Mouse (Mus musculus) mature B cell (primary cell): Measurements from ENCODE around the gene Psmb7.

Source experiments
- in situ Hi-C: fragments of 300-500 bp; cut with MboI; formaldehyde crosslinking; loops from 2 replicates; pipeline ENCODE4 v1.14.3; 2019

Gene Psmb7

DNA sequence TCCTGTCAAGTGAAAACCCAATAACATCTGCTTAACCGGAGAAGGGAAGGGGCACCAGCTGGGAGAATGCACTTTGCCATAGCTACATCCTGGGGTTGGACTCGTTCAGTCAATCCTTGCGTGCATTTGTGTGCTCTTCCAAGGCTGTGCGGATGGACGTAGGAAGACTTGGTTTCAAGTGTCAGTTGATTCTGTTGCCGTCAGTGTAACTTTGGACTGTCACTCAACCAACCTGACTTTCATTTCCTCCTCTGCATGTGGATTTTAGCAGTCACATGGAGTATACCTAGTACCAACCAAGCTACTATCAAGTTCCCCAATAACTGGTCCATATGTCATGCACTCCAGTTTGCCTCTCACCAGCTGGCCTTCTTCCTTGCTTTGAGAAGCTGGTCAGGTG lies 98.9 kb downstream of the Psmb7 start:
- in situ Hi-C loops, result no loop called here

DNA sequence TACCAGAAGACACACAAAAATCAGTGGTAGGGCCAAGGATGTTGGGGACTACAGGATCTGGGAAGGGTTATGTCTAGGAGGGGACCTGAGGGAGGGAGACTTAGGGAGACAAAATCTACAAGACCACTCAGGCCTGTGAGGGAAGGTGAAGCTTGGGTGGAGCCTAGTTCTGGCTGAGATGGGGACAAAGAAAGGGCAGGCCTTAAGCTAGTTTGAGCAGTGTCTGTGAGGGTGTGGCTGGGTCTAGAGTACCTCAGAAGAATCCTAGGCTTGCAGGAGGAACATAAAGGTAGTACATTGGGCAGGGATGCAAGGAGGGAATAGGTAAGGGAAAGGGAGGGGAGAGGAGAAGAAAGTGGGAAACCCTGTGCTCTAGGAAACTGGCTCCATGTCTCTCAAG lies 99.5 kb downstream of the Psmb7 start:
- in situ Hi-C loops, result no loop called here

DNA sequence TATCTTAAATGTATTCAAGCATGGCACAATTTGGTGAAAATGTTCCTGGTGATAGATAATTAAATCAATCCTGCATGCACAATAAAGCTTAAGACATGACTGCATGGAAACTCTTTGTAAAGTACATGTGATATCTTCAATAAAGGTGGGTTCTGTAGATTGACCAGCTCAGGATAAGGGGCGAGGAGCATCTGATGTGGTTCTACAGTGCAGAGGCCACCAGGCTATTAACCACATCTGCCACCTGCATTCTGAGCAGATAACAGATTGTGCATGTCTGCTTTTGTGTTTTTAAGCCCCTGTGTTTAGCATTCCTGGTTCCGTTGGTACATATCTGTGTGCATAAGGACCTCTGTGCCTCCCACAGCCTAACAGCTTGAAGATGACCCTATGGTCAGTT lies 100.7 kb downstream of the Psmb7 start:
- in situ Hi-C loops, result no loop called here

DNA sequence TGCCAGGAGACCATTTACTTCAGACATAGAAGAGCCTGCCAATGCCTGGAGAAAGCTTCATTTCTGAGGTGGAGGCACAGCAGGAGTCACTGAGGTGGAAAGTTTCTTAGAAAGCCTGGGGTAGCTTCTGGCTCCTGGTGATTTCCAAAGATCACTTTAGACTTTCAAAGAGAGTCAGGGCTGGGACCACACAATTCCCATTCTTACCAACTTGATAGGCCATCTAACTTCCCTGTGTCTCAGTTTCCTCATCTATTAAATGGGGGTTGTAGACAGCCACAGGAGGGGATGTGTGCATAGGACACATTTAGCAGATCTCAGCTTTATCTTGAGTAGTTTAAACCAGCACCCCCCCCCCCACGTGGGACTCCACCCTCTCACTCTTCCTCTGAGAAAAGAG lies 101.5 kb downstream of the Psmb7 start:
- in situ Hi-C loops, result no loop called here

DNA sequence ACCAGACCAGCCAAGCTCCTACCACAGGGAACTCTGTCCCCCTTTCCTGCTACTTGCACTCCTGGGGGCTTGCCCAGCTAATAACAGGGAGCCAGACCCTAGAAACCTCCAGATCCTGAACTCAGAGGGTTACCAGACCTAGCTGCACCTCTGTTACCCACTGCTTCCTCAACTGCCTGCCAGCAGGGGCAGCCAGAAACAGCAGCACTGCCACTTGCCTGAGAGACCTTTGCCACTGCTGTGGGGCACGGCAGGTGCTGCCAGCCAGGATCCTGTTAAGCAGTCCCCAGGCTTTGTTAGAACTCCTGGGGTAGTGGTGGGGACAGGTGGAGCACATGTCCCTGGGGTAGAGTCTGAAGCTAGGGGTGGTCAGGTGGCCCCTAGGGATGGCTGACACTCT lies 102.3 kb downstream of the Psmb7 start:
- in situ Hi-C loops, result no loop called here

DNA sequence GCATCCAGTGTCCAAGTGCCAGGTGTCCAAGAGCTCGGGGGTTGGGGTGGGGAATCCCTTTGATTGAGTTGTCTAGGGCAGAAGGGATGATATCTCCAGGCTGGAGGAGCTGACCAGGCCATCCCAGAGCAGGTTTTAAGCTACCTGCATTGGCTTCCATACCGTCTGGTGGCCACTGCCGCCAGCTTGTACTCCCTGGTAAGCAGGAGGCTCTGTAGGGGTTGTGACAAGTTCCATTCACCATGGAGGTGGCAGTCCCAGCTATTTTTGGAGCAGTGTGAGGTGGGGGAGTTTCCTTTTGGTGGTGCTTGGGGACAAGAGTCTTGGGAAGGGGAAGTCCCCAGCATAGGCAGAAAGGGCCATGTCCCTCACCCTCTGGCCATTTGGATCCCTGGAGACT lies 102.8 kb downstream of the Psmb7 start:
- in situ Hi-C loops, result no loop called here

DNA sequence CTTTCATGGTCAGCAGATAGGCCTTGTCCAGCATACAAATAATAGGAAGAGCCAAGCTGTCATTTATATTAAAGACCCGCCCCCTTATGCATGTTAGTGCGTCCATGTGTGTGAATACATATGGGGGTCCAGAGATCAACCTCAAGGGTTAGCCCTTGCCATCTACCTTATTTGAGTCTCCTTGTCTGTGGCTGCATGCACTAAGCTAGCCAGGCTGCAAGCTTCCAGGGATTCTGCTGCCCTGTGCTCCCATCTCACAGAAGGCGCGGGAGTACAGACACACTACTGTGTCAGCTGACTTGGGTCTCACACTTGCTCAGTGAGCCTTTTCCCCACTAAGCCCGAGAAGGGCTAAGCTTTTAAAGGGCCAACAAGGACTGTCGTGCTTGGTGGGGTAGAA lies 103.2 kb downstream of the Psmb7 start:
- in situ Hi-C loops, result no loop called here

DNA sequence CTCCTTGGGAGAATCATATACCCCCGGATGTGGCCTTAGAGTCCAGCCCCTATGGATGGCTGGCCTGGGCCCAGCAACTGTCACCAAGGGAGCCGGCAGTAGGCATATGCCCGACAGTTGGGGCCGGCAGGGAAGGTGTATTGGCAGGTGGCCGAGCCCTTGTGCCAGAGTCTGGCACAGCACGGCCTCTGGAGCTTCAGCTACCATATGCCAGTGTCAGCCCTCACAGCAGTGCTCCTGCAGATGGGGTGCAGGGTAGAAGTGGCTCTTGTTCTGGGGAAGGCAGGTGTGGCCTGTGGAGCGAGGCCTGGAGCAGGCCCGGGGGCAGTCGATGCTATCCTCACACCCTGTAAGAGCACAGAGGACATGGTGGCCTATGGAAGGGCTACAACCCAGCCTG lies 104.2 kb downstream of the Psmb7 start:
- in situ Hi-C loops, result no loop called here
